Mouse (Mus musculus) bone marrow macrophage, adult 2 months (primary cell): ENCODE measurements around the gene Car14.
A peak's percentile ranks its signal among the peaks of the same experiment; 100 is the strongest.

Source experiments
- CTCF ChIP-seq: IDR thresholded peaks from 2 replicates; pipeline ENCODE4 v1.5.1; 2012; ENCODE audit warnings: low read depth, mild to moderate bottlenecking, low read length, moderate library complexity
- POLR2A ChIP-seq: IDR thresholded peaks from 2 replicates; pipeline ENCODE4 v1.6.1; 2012; ENCODE audit warnings: mild to moderate bottlenecking, low read depth, low read length, borderline replicate concordance

DNA sequence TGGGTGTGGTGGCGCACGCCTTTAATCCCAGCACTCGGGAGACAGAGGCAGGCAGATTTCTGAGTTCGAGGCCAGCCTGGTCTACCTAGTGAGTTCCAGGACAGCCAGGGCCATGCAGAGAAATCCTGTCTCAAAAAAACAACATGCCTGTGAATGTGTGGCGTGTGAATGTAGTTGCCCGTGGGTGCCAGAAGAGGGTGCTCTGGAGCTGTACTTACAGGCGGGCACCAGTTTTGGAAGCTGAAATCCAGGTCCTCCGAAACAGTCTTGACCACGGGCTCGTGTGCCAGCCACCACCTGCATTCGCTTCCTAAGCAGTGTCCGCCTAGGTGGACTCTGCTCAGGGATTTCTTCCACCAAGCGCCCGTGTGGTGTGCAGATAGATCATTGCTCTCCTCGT, 34.3 kb upstream of the Car14 start:
- TF ChIP-seq CTCF (peak; percentile 74), POLR2A (no peak)
